Mouse (Mus musculus): ENCODE results near the gene Psmd11. TPM values are rescaled to one million over a fixed set of nuclear protein-coding genes. Genes with fewer than 3 reads are reported as not detected.
"Not testable (repeated sequence)": the region's sequence is repeated elsewhere in the genome, so short reads cannot be mapped to it uniquely, and the experiment has no call there.

Gene Psmd11
- total RNA-seq, 2 experiments from 2014 or later: 102 to 109 TPM

GRCm38 (mm10) chr11:80426029-80426813 lies 2.2 kb upstream of the Psmd11 start:
- not testable (repeated sequence) for DNase-seq (ENCODE audit: low spot score in 2 of 2)

DNA sequence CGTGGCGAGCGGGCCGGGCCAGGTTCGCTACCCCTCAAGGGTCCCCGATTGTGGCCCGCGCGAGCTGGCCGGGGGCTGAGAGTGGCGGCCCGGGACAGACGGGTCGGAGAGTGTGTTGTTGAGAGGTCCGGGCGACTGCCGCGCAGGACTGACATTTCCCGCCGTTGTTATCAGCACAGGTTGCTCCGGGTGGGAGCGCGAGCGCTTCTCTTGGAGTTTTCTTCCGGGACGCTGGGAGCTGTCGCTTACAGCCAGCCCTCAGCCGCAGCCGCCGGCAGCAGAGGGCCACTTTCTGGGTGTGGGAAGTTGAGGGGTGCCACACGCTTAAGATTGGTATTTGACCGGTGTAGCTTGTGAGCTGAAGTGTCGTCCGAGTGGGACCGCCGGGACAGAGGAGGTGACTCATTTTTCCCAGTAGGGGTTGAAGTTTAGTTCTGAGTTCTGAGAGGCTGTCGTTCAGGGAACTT lies 627 bp downstream of the Psmd11 start:
- peak in 1 of 2 experiments; percentile 45 for DNase-seq (ENCODE audit: low spot score in 2 of 2)

DNA sequence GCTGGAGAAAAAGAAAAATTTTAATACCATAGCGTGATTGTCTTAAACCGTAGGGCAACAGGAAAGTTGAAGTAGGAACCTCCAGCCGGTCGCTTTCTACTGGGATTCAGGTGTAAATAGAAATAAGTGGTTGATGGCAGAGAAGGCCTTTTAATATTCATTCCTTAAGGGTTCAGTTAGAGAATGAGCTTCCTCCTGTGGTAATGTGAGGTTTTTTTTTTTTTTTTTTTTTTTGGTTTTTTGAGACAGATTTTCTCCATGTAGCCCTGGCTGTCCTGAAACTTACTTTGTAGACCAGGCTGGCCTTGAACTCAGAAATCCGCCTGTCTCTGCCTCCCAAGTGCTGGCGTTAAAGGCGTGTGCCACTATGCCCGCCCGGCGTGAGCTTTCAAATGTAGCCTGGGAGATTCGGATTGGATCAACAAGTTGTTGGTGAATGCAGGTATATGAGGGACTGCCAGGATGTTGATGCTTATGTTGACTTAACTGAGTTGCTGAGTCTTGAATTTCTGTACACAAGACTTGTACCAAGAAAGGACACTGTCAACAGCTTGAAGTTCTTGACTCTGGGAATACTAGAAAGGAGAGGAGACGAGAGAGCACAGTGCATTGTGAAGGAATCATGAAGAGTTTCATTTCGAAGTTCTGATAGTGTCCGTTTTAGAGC lies 1.2 kb downstream of the Psmd11 start:
- DNase-seq (ENCODE audit: low spot score in 2 of 2): no peak

DNA sequence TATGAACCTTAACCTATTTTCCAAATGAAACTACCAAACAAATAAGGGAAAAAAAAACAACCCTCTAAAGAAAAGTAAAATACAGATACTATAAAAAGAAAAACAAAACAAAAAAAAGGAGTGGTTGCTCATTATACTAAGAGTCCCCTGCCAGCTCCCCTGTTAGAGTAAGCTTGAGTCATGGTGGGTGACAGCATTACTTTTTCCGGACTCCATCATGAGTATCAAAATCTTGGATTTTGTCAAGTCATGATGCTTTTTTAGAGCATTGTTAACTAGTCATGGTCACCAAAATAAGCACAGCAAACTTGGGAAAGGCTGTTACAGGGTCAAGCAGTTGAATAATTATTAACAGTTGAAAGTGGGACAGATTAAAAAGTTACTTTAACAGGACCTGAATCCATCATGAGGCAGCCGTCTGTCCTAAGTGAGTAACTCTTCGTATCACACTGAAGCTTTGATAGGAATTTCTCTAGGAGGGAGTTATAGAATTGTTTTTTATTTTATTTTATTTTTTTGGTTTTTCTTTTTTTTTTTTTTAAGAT lies 2.0 kb downstream of the Psmd11 start:
- DNase-seq (ENCODE audit: low spot score in 2 of 2): no peak

GRCm38 (mm10) chr11:80446916-80447315 lies 18.5 kb downstream of the Psmd11 start:
- no peak for DNase-seq (ENCODE audit: low spot score in 2 of 2)

DNA sequence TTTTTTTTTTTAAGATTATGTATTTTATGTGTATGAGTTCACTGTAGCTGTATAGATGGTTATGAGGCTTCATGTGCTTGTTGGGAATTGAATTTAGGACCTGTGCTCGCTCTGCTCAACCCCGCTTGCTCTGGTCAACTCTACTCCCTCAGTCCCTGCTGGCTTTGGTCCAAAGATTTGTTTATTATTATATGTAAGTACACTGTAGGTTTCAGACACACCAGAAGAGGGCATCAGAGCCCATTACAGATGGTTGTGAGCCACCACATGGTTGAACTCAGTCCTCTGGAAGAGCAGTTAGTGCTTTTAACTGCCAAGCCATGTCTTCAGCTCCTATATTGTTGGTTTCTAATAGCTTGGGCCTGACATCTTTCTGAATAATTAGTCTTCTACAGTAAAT lies 21.4 kb downstream of the Psmd11 start:
- DNase-seq (ENCODE audit: low spot score in 2 of 2): no peak

DNA sequence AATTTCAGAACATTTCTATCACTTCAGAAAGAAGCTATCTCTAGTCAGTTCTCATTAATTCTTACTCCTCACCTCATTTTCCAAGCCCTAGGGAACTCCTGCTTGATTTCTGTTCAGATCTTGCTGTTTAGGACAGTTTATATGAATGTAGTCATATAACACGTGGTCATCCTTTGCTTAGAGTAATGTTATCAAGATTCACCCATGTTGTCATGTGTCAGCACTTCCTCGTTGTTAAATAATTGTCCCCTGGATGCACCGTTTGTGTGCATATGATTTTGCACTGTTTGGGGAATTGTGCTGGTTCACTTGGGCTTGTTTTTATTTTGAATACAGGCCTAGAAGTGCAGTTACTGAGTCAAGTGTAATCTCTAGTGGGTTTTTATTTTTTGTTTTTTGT lies 23.8 kb downstream of the Psmd11 start:
- DNase-seq (ENCODE audit: low spot score in 2 of 2): no peak

- no peak for DNase-seq (ENCODE audit: low spot score in 2 of 2)
These were observed 24.8 kb downstream of the Psmd11 start for GRCm38 (mm10) chr11:80453198-80453597.

DNA sequence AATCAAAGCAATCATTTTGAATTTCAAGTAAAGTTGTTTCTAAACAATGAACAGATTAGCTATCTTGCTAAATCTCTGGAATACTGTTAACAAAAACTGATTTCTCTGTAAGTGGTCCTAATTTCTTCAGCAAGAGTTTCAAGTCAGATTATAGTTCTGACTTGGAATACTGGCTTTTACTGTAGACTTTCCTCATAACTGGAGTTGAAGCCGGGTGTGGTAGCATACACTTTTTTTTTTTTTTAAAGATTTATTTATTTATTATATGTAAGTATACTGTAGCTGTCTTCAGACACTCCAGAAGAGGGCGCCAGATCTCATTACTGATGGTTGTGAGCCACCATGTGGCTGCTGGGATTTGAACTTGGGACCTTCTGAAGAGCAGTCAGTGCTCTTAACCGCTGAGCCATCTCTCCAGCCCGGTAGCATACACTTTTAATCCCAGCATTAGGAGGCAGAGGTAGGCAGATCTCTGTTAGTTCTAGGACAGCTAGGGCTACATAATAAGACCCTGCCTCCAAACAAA lies 35.3 kb downstream of the Psmd11 start:
- DNase-seq (ENCODE audit: low spot score in 2 of 2): not testable (repeated sequence)

GRCm38 (mm10) chr11:80471836-80472605 lies 43.6 kb downstream of the Psmd11 start:
- peak in 1 of 2 experiments; percentile 44 for DNase-seq (ENCODE audit: low spot score in 2 of 2)

GRCm38 (mm10) chr11:80474175-80474691 lies 45.8 kb downstream of the Psmd11 start:
- DNase-seq (ENCODE audit: low spot score in 2 of 2): peak in 1 of 2 experiments; percentile 45

GRCm38 (mm10) chr11:80474846-80475245 lies 46.4 kb downstream of the Psmd11 start:
- no peak for DNase-seq (ENCODE audit: low spot score in 2 of 2)

DNA sequence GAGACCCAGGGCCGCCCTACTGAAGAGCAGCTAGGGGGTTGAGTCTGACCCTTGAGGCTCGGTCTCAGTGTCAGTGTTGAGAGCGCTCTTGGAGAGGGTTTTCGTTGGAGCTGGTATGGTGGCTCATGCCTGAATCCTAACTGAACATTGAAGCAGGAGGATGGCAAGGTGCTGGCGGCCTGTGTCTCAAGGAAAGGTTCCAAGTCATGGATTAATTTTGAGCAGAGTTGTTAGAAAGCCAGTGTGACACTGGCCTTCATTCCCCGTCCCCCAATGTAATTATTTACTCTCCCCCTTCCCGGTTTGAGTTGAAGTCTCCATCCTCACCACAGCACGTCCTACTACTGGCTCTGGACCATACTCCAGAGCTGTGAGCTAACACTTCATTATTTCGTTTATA lies 47.1 kb downstream of the Psmd11 start:
- DNase-seq (ENCODE audit: low spot score in 2 of 2): no peak

- DNase-seq (ENCODE audit: low spot score in 2 of 2): peak; percentile 91 to 94
These were observed 48.1 kb downstream of the Psmd11 start, which contains the start of gene Cdk5r1 for GRCm38 (mm10) chr11:80476222-80477189. Cdk5r1 (plus strand) TSS chr11:80477023.

GRCm38 (mm10) chr11:80477341-80478199 lies 49.2 kb downstream of the Psmd11 start:
- DNase-seq (ENCODE audit: low spot score in 2 of 2): peak; percentile 32 to 57

- peak in 1 of 2 experiments; percentile 33 for DNase-seq (ENCODE audit: low spot score in 2 of 2)
These were observed 50.4 kb downstream of the Psmd11 start for GRCm38 (mm10) chr11:80478694-80479412.

DNA sequence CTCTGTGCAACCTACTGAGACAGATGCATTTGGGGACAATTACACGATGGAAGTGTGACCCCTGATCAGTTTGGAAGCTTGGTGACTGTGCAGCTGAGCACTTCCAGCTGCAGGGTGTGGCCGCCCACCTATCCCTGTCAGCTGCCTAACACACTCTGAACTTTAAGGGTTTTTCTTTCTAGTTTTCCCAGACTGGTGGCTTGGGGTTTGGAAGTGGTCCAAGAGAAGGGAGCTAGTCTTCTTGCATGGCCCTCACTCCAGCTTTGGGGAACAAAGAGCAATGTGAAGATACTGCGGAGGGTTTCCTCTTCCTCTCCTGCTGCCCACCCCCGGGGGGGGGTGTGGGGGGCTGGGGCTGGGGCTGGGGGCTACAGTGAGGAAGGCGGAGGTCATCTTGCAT lies 51.0 kb downstream of the Psmd11 start:
- peak; percentile 42 to 53 for DNase-seq (ENCODE audit: low spot score in 2 of 2)

Measured in layer of hippocampus, postnatal 14 days (tissue).